Mouse (Mus musculus): ENCODE results near the gene Amdhd2.

DNA sequence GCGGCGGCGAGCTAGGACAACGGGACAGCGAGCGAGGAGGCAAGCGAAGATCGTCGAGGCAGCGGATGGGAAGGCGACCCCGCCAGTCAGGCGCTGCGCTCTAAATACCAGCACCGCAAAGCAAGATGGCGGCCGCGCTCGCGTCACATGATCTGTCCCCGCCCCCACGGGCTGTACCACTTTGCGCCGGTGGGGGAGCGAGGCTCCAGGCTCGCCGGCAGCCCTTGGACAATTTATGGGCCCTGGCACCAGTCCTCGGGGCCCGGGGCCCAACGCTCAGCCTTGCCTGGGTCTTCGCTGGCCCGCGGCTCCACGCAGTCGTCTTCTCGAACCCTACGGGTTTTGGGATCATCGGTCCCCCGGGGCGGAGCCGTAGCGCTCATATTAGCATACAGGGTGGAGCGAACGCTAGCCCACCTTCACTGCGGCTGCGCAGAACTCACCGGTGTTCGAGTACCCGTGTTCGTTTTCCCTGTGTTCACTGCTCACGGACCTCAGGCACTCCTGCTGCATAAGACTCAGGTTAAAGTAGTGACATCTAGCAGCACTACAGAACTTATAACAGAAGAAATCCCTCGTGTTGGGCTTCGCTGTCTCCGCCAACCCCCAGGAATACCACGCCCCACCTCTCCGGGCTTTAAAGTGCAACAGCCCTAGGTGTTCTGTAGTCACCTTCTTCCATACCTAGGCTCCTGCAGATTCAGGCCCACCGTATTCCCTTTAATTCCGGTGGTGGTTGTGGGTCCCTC is 5.9 kb upstream of the Amdhd2 start, which contains the start of gene Atp6v0c:
- peak; percentile 91 for TF ChIP-seq POLR2A (IDR thresholded peaks at IDR 0.05; ENCODE audit: control insufficient read depth, low read depth, low read length)
- no peak for TF ChIP-seq CTCF (IDR thresholded peaks at IDR 0.05; ENCODE audit: control insufficient read depth, insufficient read depth, insufficient replicate concordance, low read depth, low read length)
